Mouse (Mus musculus) heart, postnatal 14 days (tissue): ENCODE results near the gene Nup43. TPM values are rescaled to one million over a fixed set of nuclear protein-coding genes. Genes with fewer than 3 reads are reported as not detected.
"Not testable (repeated sequence)": the region's sequence is repeated elsewhere in the genome, so short reads cannot be mapped to it uniquely, and the experiment has no call there.

Experiments
- DNase-seq, 2 experiments: peaks; one replicate each; pipeline ENCODE4 v3.0.0; 2021 to 2022
- intact Hi-C: fragments of 180-260 bp; cut with DNase I; formaldehyde crosslinking; loops from one replicate; pipeline ENCODE4 v1.15.1; 2025
- long read RNA-seq, 2 experiments: library from polyadenylated mRNA; stranded (forward); transcript quantifications; one replicate each; pipeline ENCODE4 v2.0.0; 2021
- total RNA-seq, 2 experiments: library from RNA; stranded (reverse); gene quantifications; 2 replicates each; pipeline ENCODE4 v1.2.3; 2021

Nup43 gene
- 1 to 10 TPM; 4.8 to 5.5 TPM for total RNA-seq
- long read RNA-seq, experiment 1, transcript Nup43-201 (8 exons, 1,286 nt) = major isoform, 6 of 9 reads
- long read RNA-seq, experiment 1, partial matches to known transcripts = 0 of 9 reads
- long read RNA-seq, experiment 1, other reads (novel, unspliced or antisense) = 3 of 9 reads
- long read RNA-seq, experiment 2, transcript Nup43-201 (8 exons, 1,286 nt) = major isoform, 7 of 8 reads
- long read RNA-seq, experiment 2, partial matches to known transcripts = 0 of 8 reads
- long read RNA-seq, experiment 2, other reads (novel, unspliced or antisense) = 1 of 8 reads

DNA sequence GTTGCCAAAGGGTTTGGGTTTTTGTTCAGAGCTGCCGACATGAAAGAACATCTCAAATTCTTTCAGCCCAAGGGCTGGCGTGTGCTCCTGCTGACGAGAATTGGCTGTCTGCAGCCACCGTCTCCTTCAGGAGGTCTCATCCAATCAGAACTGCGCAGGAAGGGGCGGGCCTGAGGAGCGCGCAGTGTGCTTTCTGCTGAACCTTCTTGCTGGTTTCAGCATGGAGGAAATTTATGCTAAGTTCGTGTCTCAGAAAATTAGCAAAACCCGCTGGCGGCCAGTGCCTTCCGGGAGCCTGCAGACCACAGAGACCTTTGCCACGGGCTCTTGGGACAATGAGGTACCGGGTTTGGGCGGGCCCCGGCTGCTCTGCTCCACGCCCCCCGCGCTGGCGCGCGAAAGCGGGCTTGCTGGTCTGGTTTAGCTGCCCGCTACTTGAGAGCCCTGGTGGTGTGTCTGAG lies at the start of gene Nup43:
TSS of gene Nup43 (plus strand) at position 162 of the 461 bp plus-strand sequence.
- intact Hi-C loops = no loop called here

GRCm38 (mm10) chr10:7617556-7617955 lies 49.7 kb upstream of the Nup43 start:
- intact Hi-C loops, DNase-seq: not testable (repeated sequence)

More for the DNA sequence above, at the start of gene Nup43:
- DNase-seq = peak; percentile 88 to 92

GRCm38 (mm10) chr10:7619821-7620241 lies 47.5 kb upstream of the Nup43 start:
- intact Hi-C loops = no loop called here

GRCm38 (mm10) chr10:7620723-7621122 lies 46.6 kb upstream of the Nup43 start:
- DNase-seq = no peak
- intact Hi-C loops = no loop called here

More at GRCm38 (mm10) chr10:7619821-7620241, 47.5 kb upstream of the Nup43 start:
- no peak for DNase-seq

DNA sequence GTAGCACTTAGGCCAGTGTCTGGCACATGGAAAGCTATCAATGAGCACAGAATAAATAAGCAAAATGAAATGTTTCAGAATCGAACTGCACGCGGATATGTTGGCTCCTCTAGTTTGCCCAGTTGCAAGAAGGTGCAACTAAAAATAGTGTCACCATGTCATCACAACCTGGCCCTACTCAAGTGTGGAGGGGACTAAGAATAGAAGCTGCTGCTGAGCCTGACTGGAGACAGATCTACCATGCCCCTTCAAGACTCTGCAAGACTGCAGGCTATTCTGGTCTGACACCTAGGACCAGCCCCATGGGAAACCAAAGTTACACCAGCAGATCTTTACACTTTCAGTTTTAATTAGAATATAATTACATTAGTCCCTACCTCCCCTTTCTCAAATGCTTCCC lies 44.9 kb upstream of the Nup43 start:
- intact Hi-C loops = no loop called here
- DNase-seq = peak in 1 of 2 experiments; percentile 18

- intact Hi-C loops = no loop called here
- no peak for DNase-seq
These were observed 43.3 kb upstream of the Nup43 start for GRCm38 (mm10) chr10:7623861-7624518.

- intact Hi-C loops = no loop called here
- DNase-seq = peak; percentile 9 to 26
These were observed 38.2 kb upstream of the Nup43 start for GRCm38 (mm10) chr10:7629092-7629491.

DNA sequence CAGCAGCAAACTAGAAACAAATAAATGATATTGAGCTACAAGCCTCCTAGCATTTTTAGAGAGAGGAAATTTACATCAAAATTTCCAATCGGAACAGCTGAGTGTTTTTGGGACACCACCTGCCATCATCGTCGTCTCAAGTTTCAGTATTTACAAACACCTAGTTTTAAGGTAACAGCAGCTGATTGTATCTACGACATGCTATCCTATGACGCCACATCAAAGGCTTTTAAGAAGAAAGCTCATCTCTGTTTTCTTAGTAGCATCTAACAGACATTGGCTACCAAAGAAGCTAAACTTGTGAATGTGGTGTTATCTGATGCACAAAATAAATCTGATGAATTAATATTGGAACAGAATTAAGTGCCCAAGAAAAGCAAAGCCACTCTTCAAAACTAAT lies 37.0 kb upstream of the Nup43 start:
- DNase-seq = no peak
- intact Hi-C loops = no loop called here

DNA sequence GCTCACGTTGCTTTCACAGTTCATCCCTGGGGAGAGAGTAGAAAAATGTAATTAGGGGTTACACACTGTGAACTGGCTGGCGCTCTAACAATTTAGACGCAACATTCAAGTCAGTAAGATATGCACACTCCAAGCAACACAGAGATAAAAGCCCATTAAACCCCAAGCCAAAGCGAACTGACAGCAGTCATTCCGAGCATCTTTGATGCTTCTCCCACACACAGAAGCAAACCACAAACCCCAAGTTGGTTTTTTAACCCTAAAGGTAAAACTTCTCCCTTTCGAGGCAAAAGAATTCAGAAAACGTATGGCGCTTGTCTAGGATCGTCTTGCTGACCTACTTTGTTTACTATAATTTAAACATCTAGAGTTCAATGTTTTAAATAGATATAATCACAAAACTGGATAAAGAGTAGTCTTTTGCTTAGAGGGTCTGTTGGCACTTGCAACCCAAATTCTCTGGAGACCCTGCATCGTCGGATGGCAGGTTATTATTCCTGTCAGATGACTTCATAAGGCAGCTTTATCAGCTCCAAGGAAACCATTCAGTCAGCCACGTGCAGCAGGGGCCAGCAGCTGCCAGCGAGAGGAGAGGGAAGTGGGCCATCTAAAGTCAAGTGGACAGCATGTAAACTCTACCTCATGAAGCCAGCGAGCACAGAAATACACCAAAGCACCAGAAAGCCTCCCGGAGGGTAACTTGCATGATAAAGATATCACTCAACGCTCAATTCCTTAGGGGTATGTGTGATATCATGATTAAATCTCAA lies 36.2 kb upstream of the Nup43 start:
- DNase-seq = no peak
- intact Hi-C loops = no loop called here

- no peak for DNase-seq
- intact Hi-C loops = no loop called here
These were observed 26.9 kb upstream of the Nup43 start for GRCm38 (mm10) chr10:7640366-7640765.

DNA sequence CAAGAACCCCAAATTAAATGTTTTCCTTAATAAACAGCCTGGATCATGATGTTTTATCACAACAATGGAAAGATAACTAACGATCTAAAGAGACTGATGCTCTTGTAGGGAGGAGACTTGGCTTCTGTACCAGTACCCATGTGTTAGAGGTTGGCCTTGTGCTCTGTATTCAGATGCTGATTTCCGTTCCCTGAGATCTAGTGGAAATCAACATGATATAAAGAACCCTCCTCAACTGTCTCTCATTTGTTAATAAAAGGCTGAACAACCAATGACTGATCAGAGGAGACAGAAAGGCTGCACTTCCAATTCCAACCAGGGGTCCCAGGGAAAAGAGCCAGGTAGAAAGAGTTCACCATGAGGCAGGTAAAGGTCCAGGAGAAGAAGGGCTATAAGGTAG lies 21.4 kb upstream of the Nup43 start:
- no peak for DNase-seq
- intact Hi-C loops = no loop called here

DNA sequence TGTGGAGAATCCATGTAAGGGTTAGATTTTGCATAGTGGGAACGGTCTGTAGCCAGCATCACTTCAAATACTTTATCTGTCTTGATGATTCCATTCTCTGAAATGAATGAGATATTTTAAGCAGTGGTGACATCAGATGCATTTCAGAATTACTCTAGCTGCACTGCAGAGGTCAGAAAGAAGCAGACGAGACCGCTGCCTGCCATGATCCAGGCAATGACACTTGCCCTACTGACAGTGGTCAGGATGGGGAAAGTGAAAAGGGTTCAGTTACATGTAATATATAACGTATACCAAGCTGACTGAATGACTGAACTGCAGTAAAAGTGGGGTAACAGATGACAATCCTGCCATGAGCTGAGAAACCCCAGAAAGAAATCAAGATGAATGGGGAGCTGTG lies 18.2 kb upstream of the Nup43 start:
- no peak for DNase-seq
- intact Hi-C loops = no loop called here

GRCm38 (mm10) chr10:7651057-7651456 lies 16.2 kb upstream of the Nup43 start:
- intact Hi-C loops = no loop called here
- no peak for DNase-seq

DNA sequence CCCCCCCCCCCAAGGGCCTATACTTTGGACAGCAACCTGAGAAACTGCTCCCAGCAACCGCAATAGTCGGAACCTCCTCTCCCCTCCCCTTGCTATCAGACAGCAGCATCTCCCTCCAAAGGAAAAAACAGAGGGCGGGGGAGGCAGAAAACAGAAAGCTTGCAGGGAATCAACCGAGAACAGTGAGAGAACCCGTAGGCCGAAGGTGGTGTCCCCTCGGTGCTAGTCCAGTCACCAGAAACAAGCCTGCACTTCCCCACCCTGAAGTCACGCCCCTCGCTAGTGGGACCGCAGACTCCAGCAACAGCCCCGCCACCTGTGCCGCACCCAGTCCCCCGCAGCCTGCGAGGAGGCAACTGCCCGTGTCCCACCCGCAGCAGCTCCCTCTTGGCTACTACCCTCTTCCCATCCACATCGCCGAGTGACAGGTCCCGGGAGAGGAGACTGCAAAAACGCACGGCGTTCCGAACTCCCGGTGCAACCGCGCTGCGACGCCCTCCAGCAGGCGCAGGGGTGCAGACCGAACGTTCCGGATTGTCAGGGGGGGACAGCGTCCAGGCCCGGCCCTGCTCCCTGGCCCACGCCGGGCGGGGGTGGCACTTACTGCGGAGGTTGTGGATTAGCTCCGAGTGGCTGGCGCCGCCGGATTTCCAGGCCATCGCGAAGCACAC lies 4.7 kb upstream of the Nup43 start:
- intact Hi-C loops = no loop called here
- DNase-seq = peak in 1 of 2 experiments; percentile 78

DNA sequence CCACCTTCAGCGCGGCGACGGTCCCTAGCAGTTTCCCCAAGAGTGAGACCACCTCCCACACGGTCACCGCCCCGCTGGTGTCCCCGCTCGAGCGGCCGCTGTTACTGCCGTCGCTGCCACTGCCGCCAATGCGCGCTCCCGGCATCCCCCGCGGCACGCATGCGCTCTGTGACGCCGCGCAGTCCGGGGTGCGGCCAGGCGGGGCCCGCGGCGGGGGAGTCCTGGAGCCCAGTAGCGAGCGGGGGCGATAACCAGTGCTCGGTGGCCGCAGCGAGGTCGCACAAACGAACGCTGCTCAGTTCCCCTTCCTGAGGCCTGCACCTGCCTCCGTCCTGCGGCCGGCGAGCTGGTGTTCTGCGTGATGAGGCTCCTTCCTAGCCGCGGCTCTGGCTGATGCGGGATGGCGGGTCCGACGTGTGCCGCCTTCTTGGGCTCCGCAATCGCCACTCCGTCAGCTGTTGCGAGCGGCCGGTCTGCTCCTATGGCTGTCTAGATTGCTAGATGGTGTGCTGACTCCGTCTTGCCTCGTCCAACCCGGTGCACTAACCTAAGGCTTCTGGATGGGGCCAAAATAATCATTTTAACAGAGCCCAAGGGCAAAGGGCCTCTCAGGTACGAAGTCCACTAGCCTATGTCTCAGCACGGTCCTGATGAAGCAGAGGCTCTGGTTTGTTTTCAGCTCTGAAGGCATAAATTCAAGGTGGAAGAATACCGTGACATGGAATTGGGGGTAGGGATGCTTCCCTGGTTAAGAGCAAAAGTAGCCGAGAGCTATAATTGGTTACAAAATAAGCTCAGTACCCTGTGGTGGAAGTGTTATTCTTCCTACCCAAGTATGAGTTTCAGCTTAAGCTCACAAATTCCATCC lies 3.9 kb upstream of the Nup43 start:
- intact Hi-C loops = no loop called here
- peak; percentile 96 to 97 for DNase-seq

DNA sequence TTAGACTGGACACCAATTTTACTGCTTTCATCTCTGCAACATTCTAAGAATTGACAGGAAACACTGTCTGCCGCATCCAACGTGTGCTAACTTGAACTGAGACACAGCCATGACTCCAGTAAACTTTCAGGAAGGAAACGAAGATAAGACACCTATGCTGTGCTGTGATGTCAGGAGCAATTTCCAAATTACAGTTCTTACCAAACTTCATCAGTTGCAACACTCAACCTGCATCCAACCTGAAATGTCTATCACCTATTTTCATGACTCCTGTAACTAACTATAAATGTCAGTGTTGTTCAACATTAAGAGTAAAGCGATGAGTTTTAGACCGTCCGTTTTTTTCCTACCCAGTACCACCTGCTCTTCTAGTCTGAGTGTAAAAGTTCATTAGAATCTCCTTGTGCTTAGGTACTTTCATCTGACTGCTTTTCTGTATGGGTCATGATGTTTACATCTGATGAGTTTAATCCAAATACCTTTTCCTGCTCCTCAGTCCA lies 3.2 kb upstream of the Nup43 start:
- DNase-seq = no peak
- intact Hi-C loops = no loop called here

DNA sequence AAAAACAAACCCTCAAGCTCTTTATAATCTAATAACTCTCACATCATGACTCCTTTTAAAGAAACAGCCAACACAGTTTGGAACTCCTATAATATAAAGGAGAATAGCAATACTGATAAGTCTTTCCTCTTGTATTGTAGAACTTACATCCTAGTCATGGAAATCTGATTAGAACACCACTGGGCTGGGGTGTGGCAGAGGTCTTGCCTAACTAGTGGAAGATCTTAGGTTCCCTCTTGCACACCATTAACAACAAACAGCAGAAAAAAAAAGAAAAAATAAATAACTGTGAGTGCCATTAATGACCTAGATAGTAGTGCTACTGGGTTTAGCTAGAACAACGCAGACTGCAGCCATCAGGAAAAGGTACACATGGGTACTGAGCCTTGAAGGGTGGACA lies 2.4 kb upstream of the Nup43 start:
- no peak for DNase-seq
- intact Hi-C loops = no loop called here

DNA sequence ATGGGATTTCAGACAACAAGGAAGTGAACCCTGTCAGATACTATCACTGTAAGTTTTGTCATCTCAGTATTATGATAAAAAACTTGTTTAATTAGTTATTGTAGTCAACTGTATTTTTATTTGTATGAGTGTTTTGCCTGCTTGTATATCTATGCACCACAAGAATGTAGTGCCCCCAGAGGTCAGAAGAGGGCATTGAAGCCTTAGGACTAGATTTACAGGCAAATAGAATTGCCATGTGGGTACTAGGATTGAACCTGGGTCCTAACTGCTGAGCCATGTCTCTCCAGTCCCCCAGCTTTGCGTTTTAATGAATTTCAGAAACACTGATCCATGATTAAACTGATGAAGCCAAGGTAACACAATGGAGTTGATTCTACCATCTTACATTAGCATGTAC lies 6.4 kb downstream of the Nup43 start:
- intact Hi-C loops = no loop called here

GRCm38 (mm10) chr10:7680731-7681301 lies 13.5 kb downstream of the Nup43 start, which contains the start of the genes Pcmt1 and Lats1:
Pcmt1 (minus strand) TSS chr10:7681136.
Lats1 (plus strand) TSS chr10:7681214.
- intact Hi-C loops = no loop called here
- DNase-seq = peak; percentile 91 to 93

More for the DNA sequence above, 6.4 kb downstream of the Nup43 start:
- DNase-seq = peak in 1 of 2 experiments; percentile 21
